Mouse (Mus musculus): ENCODE data around the gene Gm21425. TPM values are rescaled to one million over a fixed set of nuclear protein-coding genes. Genes with fewer than 3 reads are reported as not detected.

The Gm21425 gene
- polyA plus RNA-seq (2017; shearing (Covaris generic)): not detected

GRCm38 (mm10) chrY:13161668-13162067, at the start of gene Gm21425:
Gm21425 (plus strand) TSS chrY:13161968.

GRCm38 (mm10) chrY:13133392-13133791, 28.4 kb upstream of the Gm21425 start, which contains the start of gene Gm21891:
Gm21891 (minus strand) TSS chrY:13133492.

Other genes starting within 250 kb of the Gm21425 start
- gene Gm20807, start 119.1 kb upstream of the Gm21425 start, polyA plus RNA-seq (2017; shearing (Covaris generic)): not detected
- not detected for gene Gm21891, start 28.5 kb upstream of the Gm21425 start, polyA plus RNA-seq (2017; shearing (Covaris generic))
- gene Gm21828, start 62.0 kb downstream of the Gm21425 start, polyA plus RNA-seq (2017; shearing (Covaris generic)): not detected
- gene Gm21440, start 90.4 kb downstream of the Gm21425 start, polyA plus RNA-seq (2017; shearing (Covaris generic)): not detected
- not detected for gene Gm21454, start 90.5 kb downstream of the Gm21425 start, polyA plus RNA-seq (2017; shearing (Covaris generic))
- not detected for gene Gm21725, start 187.1 kb downstream of the Gm21425 start, polyA plus RNA-seq (2017; shearing (Covaris generic))